Mouse (Mus musculus): ENCODE results near the gene Gm3194.
"Not testable (repeated sequence)": the region's sequence is repeated elsewhere in the genome, so short reads cannot be mapped to it uniquely, and the experiment has no call there.

Gene Gm3194

GRCm38 (mm10) chr14:5455367-5455766 is at the start of gene Gm3194:
Gene Gm3194, minus strand, starts transcription at chr14:5455467.
- not testable (repeated sequence) for DNase-seq (ENCODE audit: low read depth, low spot score)

- DNase-seq (ENCODE audit: low read depth, low spot score) = not testable (repeated sequence)
These were observed 46.1 kb upstream of the Gm3194 start, which contains the start of gene Gm3488 for GRCm38 (mm10) chr14:5501374-5501773. Gene Gm3488, plus strand, starts transcription at chr14:5501674.

- DNase-seq (ENCODE audit: low read depth, low spot score) = not testable (repeated sequence)
These were observed 28.6 kb upstream of the Gm3194 start, which contains the start of gene Gm3187 for GRCm38 (mm10) chr14:5483907-5484306. Gene Gm3187, plus strand, starts transcription at chr14:5484207.

GRCm38 (mm10) chr14:5477730-5478129 is 22.5 kb upstream of the Gm3194 start, which contains the start of gene Gm8246:
Gene Gm8246, minus strand, starts transcription at chr14:5477830.
- not testable (repeated sequence) for DNase-seq (ENCODE audit: low read depth, low spot score)

- not testable (repeated sequence) for DNase-seq (ENCODE audit: low read depth, low spot score)
These were observed 5.2 kb upstream of the Gm3194 start for GRCm38 (mm10) chr14:5460469-5460868.

GRCm38 (mm10) chr14:5388949-5389348 is 66.3 kb downstream of the Gm3194 start, which contains the start of gene Gm3500:
Gene Gm3500, minus strand, starts transcription at chr14:5389049.
- DNase-seq (ENCODE audit: low read depth, low spot score) = not testable (repeated sequence)
